Mouse (Mus musculus) C2C12 (cell line): ENCODE results near the gene Hmga2.

ENCODE experiments used
- CEBPB ChIP-seq: IDR thresholded peaks from one replicate; pipeline ENCODE4 v1.6.1; 2011; ENCODE audit warnings: low read depth, mild to moderate bottlenecking, control low read depth, moderate library complexity
- CTCF ChIP-seq: IDR thresholded peaks from one replicate; pipeline ENCODE4 v1.5.1; 2011; ENCODE audit not compliant: control insufficient read depth, insufficient read depth, insufficient read length
- FOSL1 ChIP-seq: IDR thresholded peaks from one replicate; pipeline ENCODE4 v1.8.0; 2011; ENCODE audit warnings: mild to moderate bottlenecking, low read length; ENCODE audit not compliant: poor library complexity, insufficient read depth, severe bottlenecking
- MAX ChIP-seq: IDR thresholded peaks from one replicate; pipeline ENCODE4 v1.6.1; 2011; ENCODE audit warnings: mild to moderate bottlenecking, control low read depth
- MYOD1 ChIP-seq: IDR thresholded peaks from one replicate; pipeline ENCODE4 v1.6.1; 2011; ENCODE audit warnings: low read depth; ENCODE audit not compliant: control insufficient read depth, insufficient read length
- MYOG ChIP-seq: IDR thresholded peaks from one replicate; pipeline ENCODE4 v1.6.1; 2011; ENCODE audit not compliant: control insufficient read depth, insufficient read length; ENCODE audit errors: extremely low read depth
- USF1 ChIP-seq: IDR thresholded peaks from one replicate; pipeline ENCODE4 v1.6.1; 2011; ENCODE audit warnings: low read depth, mild to moderate bottlenecking, control low read depth, moderate library complexity

- TF ChIP-seq CTCF, result no peak
- TF ChIP-seq USF1, result no peak
- TF ChIP-seq CEBPB, result no peak
- TF ChIP-seq FOSL1, result no peak
- TF ChIP-seq MAX, result no peak
- no peak for TF ChIP-seq MYOG
- no peak for TF ChIP-seq MYOD1
These were observed 152.6 kb downstream of the Hmga2 start for GRCm38 (mm10) chr10:120323584-120324203.
